Mouse (Mus musculus): ENCODE data around the gene Gm10118. TPM values are rescaled to one million over a fixed set of nuclear protein-coding genes. Genes with fewer than 3 reads are reported as not detected.

Gm10118 gene
- 0.96 and 2.0 TPM in 2 replicates for polyA plus RNA-seq (2015; fragmentation: Nextera tagmentation; extraction: Ambion mirVana)

- no peaks in the 10 kb centered on the region for H3K4me1 ChIP-seq (replicated peaks)
- H3K4me2 ChIP-seq, result no peak within 1 kb of the TSS
- no peaks in the 10 kb centered on the region for H3K27me3 ChIP-seq
- no peak within 1 kb of the TSS for H3K9ac ChIP-seq
- no peak for ATAC-seq (ENCODE audit: low FRiP score, low read depth)
- no peak within 1 kb of the TSS for H3K27ac ChIP-seq (replicated peaks)
- no peaks in the 10 kb centered on the region for H3K36me3 ChIP-seq
- H3K9me3 ChIP-seq, result no peaks in the 10 kb centered on the region
- no peak within 1 kb of the TSS for H3K4me3 ChIP-seq
These were observed at the start of gene Gm10118 for GRCm38 (mm10) chr10:63927334-63927733. TSS of gene Gm10118 (minus strand) at chr10:63927434.

- Histone ChIP-seq H3K4me1 (replicated peaks) (peaks cover under 1% of the 10 kb centered on the region; the same call in 1 of the 2 replicates), H3K9me3 (no peaks in the 10 kb centered on the region), H3K9ac (no peak overlapping the region), H3K27me3 (no peaks in the 10 kb centered on the region), H3K27ac (replicated peaks) (no peak overlapping the region), H3K4me2 (no peak overlapping the region), H3K4me3 (no peak overlapping the region), H3K36me3 (no peaks in the 10 kb centered on the region)
- ATAC-seq (ENCODE audit: low FRiP score, low read depth), result no peak
- 93% methylated on average over 2 of the region's 2 CpGs for WGBS
These were observed 45.1 kb upstream of the Gm10118 start for GRCm38 (mm10) chr10:63972300-63972699.

- 0 out of 2 replicates have a peak, but pooled peaks cover 4% of the 10 kb centered on the region for H3K4me1 ChIP-seq (replicated peaks)
- H3K27me3 ChIP-seq, result no peaks in the 10 kb centered on the region
- 15% methylated on average over 6 of the region's 7 CpGs for WGBS
- H3K27ac ChIP-seq (replicated peaks), result peak overlapping the region; percentile 48; the same call in 1 of the 2 replicates
- H3K9me3 ChIP-seq, result no peaks in the 10 kb centered on the region
- no peaks in the 10 kb centered on the region for H3K36me3 ChIP-seq
- H3K4me2 ChIP-seq, result no peak overlapping the region
- H3K4me3 ChIP-seq, result no peak overlapping the region
- no peak overlapping the region for H3K9ac ChIP-seq
- ATAC-seq (ENCODE audit: low FRiP score, low read depth), result no peak
These were observed 27.2 kb upstream of the Gm10118 start for GRCm38 (mm10) chr10:63954308-63954930.

GRCm38 (mm10) chr10:63951481-63951880 is 24.2 kb upstream of the Gm10118 start:
- Histone ChIP-seq H3K9ac (no peak overlapping the region), H3K4me1 (replicated peaks) (0 out of 2 replicates have a peak, but pooled peaks cover 4% of the 10 kb centered on the region), H3K9me3 (no peaks in the 10 kb centered on the region), H3K4me3 (no peak overlapping the region), H3K36me3 (no peaks in the 10 kb centered on the region), H3K4me2 (no peak overlapping the region), H3K27me3 (no peaks in the 10 kb centered on the region), H3K27ac (replicated peaks) (no peak overlapping the region)
- ATAC-seq (ENCODE audit: low FRiP score, low read depth), result no peak
- 88% methylated on average over 1 of the region's 1 CpGs for WGBS

GRCm38 (mm10) chr10:63950867-63951266 is 23.6 kb upstream of the Gm10118 start:
- ATAC-seq (ENCODE audit: low FRiP score, low read depth), result no peak
- H3K4me2 ChIP-seq, result no peak overlapping the region

GRCm38 (mm10) chr10:63947266-63947665 is 20.0 kb upstream of the Gm10118 start:
- WGBS, result 61% methylated on average over 4 of the region's 4 CpGs
- Histone ChIP-seq H3K4me2 (no peak overlapping the region), H3K27me3 (no peaks in the 10 kb centered on the region), H3K27ac (replicated peaks) (no peak overlapping the region), H3K4me3 (no peak overlapping the region), H3K9ac (no peak overlapping the region), H3K4me1 (replicated peaks) (no peaks in the 10 kb centered on the region), H3K36me3 (no peaks in the 10 kb centered on the region), H3K9me3 (no peaks in the 10 kb centered on the region)
- no peak for ATAC-seq (ENCODE audit: low FRiP score, low read depth)

More at GRCm38 (mm10) chr10:63950867-63951266, 23.6 kb upstream of the Gm10118 start:
- WGBS, result 55% methylated on average over 8 of the region's 8 CpGs
- H3K9ac ChIP-seq, result no peak overlapping the region
- H3K4me1 ChIP-seq (replicated peaks), result 0 out of 2 replicates have a peak, but pooled peaks cover 4% of the 10 kb centered on the region
- H3K36me3 ChIP-seq, result no peaks in the 10 kb centered on the region
- no peaks in the 10 kb centered on the region for H3K9me3 ChIP-seq
- H3K27ac ChIP-seq (replicated peaks), result no peak overlapping the region
- no peak overlapping the region for H3K4me3 ChIP-seq
- no peaks in the 10 kb centered on the region for H3K27me3 ChIP-seq

- Histone ChIP-seq H3K4me1 (replicated peaks) (no peaks in the 10 kb centered on the region), H3K27ac (replicated peaks) (no peak overlapping the region), H3K9me3 (no peaks in the 10 kb centered on the region), H3K36me3 (no peaks in the 10 kb centered on the region), H3K9ac (no peak overlapping the region), H3K4me2 (no peak overlapping the region), H3K4me3 (no peak overlapping the region), H3K27me3 (no peaks in the 10 kb centered on the region)
- ATAC-seq (ENCODE audit: low FRiP score, low read depth), result no peak
- 44% methylated on average over 3 of the region's 3 CpGs for WGBS
These were observed 18.3 kb upstream of the Gm10118 start for GRCm38 (mm10) chr10:63945534-63945933.

- Histone ChIP-seq H3K9ac (no peak overlapping the region), H3K9me3 (no peaks in the 10 kb centered on the region)
These were observed 6.7 kb upstream of the Gm10118 start for GRCm38 (mm10) chr10:63933946-63934345.

GRCm38 (mm10) chr10:63908878-63909277 is 18.4 kb downstream of the Gm10118 start:
- no peak overlapping the region for H3K9ac ChIP-seq
- no peaks in the 10 kb centered on the region for H3K4me1 ChIP-seq (replicated peaks)
- H3K27ac ChIP-seq (replicated peaks), result no peak overlapping the region
- no peaks in the 10 kb centered on the region for H3K36me3 ChIP-seq
- H3K9me3 ChIP-seq, result no peaks in the 10 kb centered on the region
- no peak for ATAC-seq (ENCODE audit: low FRiP score, low read depth)
- no peaks in the 10 kb centered on the region for H3K27me3 ChIP-seq
- no peak overlapping the region for H3K4me3 ChIP-seq
- no peak overlapping the region for H3K4me2 ChIP-seq

More at GRCm38 (mm10) chr10:63933946-63934345, 6.7 kb upstream of the Gm10118 start:
- no peak overlapping the region for H3K27ac ChIP-seq (replicated peaks)
- no peak for ATAC-seq (ENCODE audit: low FRiP score, low read depth)
- no peaks in the 10 kb centered on the region for H3K27me3 ChIP-seq
- no peak overlapping the region for H3K4me2 ChIP-seq
- no peak overlapping the region for H3K4me3 ChIP-seq
- H3K4me1 ChIP-seq (replicated peaks), result no peaks in the 10 kb centered on the region
- 63% methylated on average over 5 of the region's 5 CpGs for WGBS
- H3K36me3 ChIP-seq, result no peaks in the 10 kb centered on the region

GRCm38 (mm10) chr10:63899891-63900290 is 27.3 kb downstream of the Gm10118 start:
- Histone ChIP-seq H3K4me2 (no peak overlapping the region), H3K27me3 (no peaks in the 10 kb centered on the region), H3K4me1 (replicated peaks) (no peaks in the 10 kb centered on the region), H3K36me3 (no peaks in the 10 kb centered on the region), H3K9ac (no peak overlapping the region), H3K9me3 (no peaks in the 10 kb centered on the region), H3K27ac (replicated peaks) (no peak overlapping the region), H3K4me3 (no peak overlapping the region)
- ATAC-seq (ENCODE audit: low FRiP score, low read depth), result no peak

GRCm38 (mm10) chr10:63894612-63895011 is 32.6 kb downstream of the Gm10118 start:
- WGBS, result 87% methylated on average over 5 of the region's 5 CpGs
- Histone ChIP-seq H3K27me3 (no peaks in the 10 kb centered on the region), H3K9me3 (no peaks in the 10 kb centered on the region), H3K27ac (replicated peaks) (no peak overlapping the region), H3K4me2 (no peak overlapping the region), H3K9ac (no peak overlapping the region), H3K4me3 (no peak overlapping the region), H3K36me3 (no peaks in the 10 kb centered on the region), H3K4me1 (replicated peaks) (no peaks in the 10 kb centered on the region)
- no peak for ATAC-seq (ENCODE audit: low FRiP score, low read depth)

- no peak for ATAC-seq (ENCODE audit: low FRiP score, low read depth)
- no peaks in the 10 kb centered on the region for H3K27me3 ChIP-seq
These were observed 40.7 kb downstream of the Gm10118 start for GRCm38 (mm10) chr10:63886449-63887088.

More at GRCm38 (mm10) chr10:63886449-63887088, 40.7 kb downstream of the Gm10118 start:
- H3K4me2 ChIP-seq, result no peak overlapping the region
- H3K27ac ChIP-seq (replicated peaks), result no peak overlapping the region
- H3K9ac ChIP-seq, result no peak overlapping the region
- H3K4me3 ChIP-seq, result no peak overlapping the region
- H3K4me1 ChIP-seq (replicated peaks), result no peaks in the 10 kb centered on the region
- H3K9me3 ChIP-seq, result no peaks in the 10 kb centered on the region
- 86% methylated on average over 23 of the region's 23 CpGs for WGBS
- H3K36me3 ChIP-seq, result no peaks in the 10 kb centered on the region

Measured in hindbrain, embryonic 15.5 days (tissue).